Mouse (Mus musculus) spleen, adult 2 months (tissue): ENCODE measurements around the gene Cdca4. TPM values are rescaled to one million over a fixed set of nuclear protein-coding genes. Genes with fewer than 3 reads are reported as not detected.

Experiments
- DNase-seq, 2 experiments: peaks; one replicate each; pipeline versions ENCODE4 v3.0.0 to v3.0.0-alpha.2; 2012 to 2021; ENCODE audit warnings: low spot score in 2 of 2, low read depth in 1 of 2
- H3K27ac ChIP-seq: fragments of 200-500 bp; 2 replicates; pipeline ENCODE4 v1.5.1; 2012; ENCODE audit warnings: low read length, inconsistent platforms; ENCODE audit not compliant: insufficient read depth
- H3K27me3 ChIP-seq: fragments of 200-500 bp; 2 replicates; pipeline ENCODE4 v1.6.1; 2012; ENCODE audit warnings: mild to moderate bottlenecking, moderate library complexity, low read length, inconsistent platforms; ENCODE audit not compliant: control insufficient read depth, insufficient read depth
- H3K36me3 ChIP-seq: fragments of 200-500 bp; 2 replicates; pipeline ENCODE4 v1.6.1; 2012; ENCODE audit warnings: mild to moderate bottlenecking, low read length, inconsistent platforms; ENCODE audit not compliant: control insufficient read depth, insufficient read depth
- H3K4me1 ChIP-seq: fragments of 200-500 bp; 2 replicates; pipeline ENCODE4 v1.6.1; 2011; ENCODE audit warnings: inconsistent platforms; ENCODE audit not compliant: control insufficient read depth, insufficient read depth, insufficient read length
- H3K4me3 ChIP-seq: fragments of 200-500 bp; 2 replicates; pipeline ENCODE4 v1.5.1; 2011; ENCODE audit warnings: mild to moderate bottlenecking, inconsistent platforms; ENCODE audit not compliant: insufficient read depth, insufficient read length; ENCODE audit errors: extremely low read depth
- CTCF ChIP-seq: fragments of 200-500 bp; IDR thresholded peaks from 2 replicates; pipeline ENCODE4 v1.5.1; 2011; ENCODE audit warnings: mild to moderate bottlenecking, inconsistent platforms; ENCODE audit not compliant: insufficient read depth, insufficient read length, insufficient replicate concordance; ENCODE audit errors: extremely low read depth
- POLR2A ChIP-seq: fragments of 200-500 bp; IDR thresholded peaks from 2 replicates; pipeline ENCODE4 v1.6.1; 2011; ENCODE audit warnings: low read depth, low read length, inconsistent platforms
- WGBS: fragments of 180-500 bp; shearing (Covaris S2); methylation state at CpG from one replicate; pipeline ENCODE4 v1.1.7; 2018; 5-methylcytosine and 5-hydroxymethylcytosine counted together
- polyA plus RNA-seq: library from polyadenylated mRNA; depleted of rRNA; stranded (reverse); fragments of >200 nt; gene quantifications from 2 replicates; pipeline ENCODE4 v1.2.3, GENCODE M21; 2012

Gene Cdca4
- polyA plus RNA-seq, 1 experiment, result 30.4 TPM

DNA sequence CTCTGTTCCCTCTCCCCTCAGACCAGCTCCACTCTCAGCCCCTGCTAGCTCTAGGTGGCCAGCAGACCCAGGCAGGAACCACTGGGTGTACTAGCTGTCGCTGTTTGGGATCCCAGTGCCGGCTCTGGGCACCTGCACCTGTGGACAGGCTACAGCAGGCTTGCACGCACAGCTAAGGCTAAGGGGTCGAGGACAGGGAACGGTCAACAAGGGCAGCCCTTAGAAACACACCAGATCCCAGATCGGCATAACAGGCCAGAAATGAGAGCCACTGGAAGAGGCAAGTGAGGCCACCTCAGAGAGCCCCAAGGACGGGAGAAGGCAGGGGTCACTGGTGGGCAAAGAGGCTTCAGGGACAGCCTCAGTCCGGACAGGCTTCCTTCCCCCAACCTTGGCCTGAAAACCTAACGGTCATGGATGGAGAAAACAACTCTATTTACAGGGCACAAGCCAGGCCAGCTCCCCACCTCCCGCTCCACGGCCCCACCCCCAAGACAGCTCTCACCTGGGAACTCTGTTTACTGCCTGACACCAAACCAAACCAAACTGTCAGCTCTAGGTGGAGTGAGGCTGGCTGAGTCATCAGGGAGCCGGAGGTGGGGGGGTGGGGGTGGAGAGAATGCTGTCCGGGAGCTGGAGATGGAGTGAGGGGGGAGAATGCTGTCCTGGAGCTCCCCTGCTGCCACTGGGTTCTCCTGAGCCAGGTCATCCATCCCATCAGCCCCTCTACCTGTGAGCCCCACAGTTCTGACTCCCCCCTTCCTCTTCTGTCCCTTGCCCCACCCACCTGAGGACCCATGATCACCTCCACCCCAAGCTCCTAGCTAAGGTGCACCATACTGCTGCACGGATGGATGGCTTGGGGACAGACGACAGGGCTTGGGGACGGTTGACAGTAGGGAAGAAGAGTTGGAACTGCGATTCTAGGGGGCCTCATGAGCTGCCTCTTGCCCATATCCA, 32.4 kb downstream of the Cdca4 start:
- Histone ChIP-seq H3K4me3 (no peak overlapping the region), H3K36me3 (no peaks in the 10 kb centered on the region), H3K27me3 (0 out of 2 replicates have a peak, but pooled peaks cover under 1% of the 10 kb centered on the region), H3K27ac (no peak overlapping the region), H3K4me1 (peaks cover 4% of the 10 kb centered on the region)
- DNase-seq, result no peak
- WGBS, result 81% methylated on average over 17 of the region's 17 CpGs
- TF ChIP-seq CTCF, result no peak
- no peak for TF ChIP-seq POLR2A

DNA sequence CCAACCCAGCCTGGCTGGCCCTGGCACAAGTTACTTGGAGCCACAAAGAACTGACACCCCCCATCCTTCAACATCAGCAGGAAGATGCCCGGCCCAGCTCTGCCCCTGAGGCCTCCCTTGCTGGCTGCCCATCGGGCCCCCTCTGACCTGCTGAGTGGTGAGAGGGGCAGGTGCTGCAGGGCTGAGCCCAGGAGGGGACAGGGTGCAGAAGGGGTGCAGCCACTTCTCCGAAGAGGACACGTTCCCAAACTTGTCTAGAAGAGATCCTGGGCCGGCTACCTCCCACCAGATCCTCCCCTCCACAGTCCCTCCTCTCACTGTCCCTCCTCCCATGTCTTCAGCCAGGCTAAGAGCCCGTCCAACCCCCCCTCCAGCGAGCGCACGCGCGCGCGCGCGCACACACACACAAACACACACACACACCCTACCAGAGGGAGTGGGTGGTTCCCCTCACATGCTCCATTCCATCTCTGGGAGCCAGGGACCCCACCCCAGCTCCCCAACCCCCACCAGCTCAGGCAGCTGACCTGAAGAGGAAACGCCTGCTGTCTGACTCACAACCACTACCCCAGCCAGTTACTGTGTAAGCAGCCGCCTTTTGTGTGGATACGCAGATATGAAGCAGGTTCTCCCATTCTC, 33.6 kb downstream of the Cdca4 start:
- Histone ChIP-seq H3K27me3 (no peaks in the 10 kb centered on the region), H3K4me3 (no peak overlapping the region), H3K4me1 (peaks cover 3% of the 10 kb centered on the region; the same call in 1 of the 2 replicates), H3K27ac (no peak overlapping the region), H3K36me3 (no peaks in the 10 kb centered on the region)
- DNase-seq, result no peak
- TF ChIP-seq POLR2A (no peak), CTCF (no peak)
- WGBS, result 17% methylated on average over 18 of the region's 18 CpGs

DNA sequence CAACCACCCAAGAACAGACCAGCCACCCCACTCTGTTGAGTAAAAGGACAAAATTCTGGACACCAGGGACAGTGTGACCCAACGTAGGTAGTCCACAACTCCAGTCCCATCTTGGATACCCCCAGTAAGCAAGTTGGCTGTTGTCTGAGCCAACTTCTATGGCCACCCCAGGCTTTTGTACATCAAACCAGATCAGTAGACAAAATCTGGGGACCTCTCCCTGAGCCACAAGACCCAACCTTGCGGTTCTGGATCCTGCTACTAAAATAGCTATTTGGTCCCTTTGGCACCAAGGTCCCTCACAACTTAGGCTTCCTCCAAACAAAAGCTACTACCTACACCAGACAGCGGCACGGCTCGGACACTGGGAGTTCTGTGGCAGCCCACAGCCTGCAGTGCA, 34.2 kb downstream of the Cdca4 start:
- Histone ChIP-seq H3K4me3 (no peak overlapping the region), H3K27me3 (no peaks in the 10 kb centered on the region), H3K36me3 (no peaks in the 10 kb centered on the region), H3K27ac (no peak overlapping the region), H3K4me1 (peaks cover 3% of the 10 kb centered on the region; the same call in 1 of the 2 replicates)
- DNase-seq, result no peak
- 89% methylated on average over 5 of the region's 5 CpGs for WGBS
- no peak for TF ChIP-seq CTCF
- TF ChIP-seq POLR2A, result no peak

DNA sequence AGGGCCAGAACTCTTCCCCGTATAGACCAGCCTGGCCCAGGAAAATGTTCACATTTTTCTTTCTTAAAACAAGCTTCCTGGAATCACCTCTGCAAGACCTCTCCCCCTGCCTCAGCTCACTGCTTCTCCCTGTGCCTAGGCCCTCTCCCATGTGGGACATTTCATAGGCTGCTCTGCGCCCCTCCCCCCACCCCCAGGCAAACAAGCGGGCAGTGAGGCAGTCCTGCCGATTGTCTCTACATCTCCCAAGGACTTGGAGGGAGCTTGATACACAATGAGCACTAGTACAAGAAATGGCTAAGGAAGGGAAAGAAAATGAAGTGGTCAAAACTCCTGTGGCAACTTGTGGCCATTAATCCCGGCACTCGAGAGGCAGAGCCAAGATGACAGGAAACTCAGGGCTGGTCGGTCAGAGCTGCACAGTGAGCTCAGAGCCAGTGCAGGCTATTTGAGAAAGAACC, 34.8 kb downstream of the Cdca4 start:
- TF ChIP-seq POLR2A, result no peak
- TF ChIP-seq CTCF, result no peak
- H3K27me3 ChIP-seq, result no peaks in the 10 kb centered on the region
- no peak overlapping the region for H3K4me3 ChIP-seq
- H3K27ac ChIP-seq, result no peak overlapping the region
- DNase-seq, result no peak
- no peaks in the 10 kb centered on the region for H3K36me3 ChIP-seq
- H3K4me1 ChIP-seq, result peaks cover 3% of the 10 kb centered on the region; the same call in 1 of the 2 replicates
- 79% methylated on average over 7 of the region's 7 CpGs for WGBS

- Histone ChIP-seq H3K27ac (no peak overlapping the region), H3K36me3 (no peaks in the 10 kb centered on the region)
Measured at GRCm38 (mm10) chr12:112793601-112794355, 35.4 kb downstream of the Cdca4 start.

GRCm38 (mm10) chr12:112791026-112791425, 38.2 kb downstream of the Cdca4 start:
- no peaks in the 10 kb centered on the region for H3K4me1 ChIP-seq
- H3K36me3 ChIP-seq, result no peaks in the 10 kb centered on the region
- H3K27me3 ChIP-seq, result no peaks in the 10 kb centered on the region
- no peak for TF ChIP-seq CTCF
- TF ChIP-seq POLR2A, result no peak
- H3K27ac ChIP-seq, result no peak overlapping the region
- 79% methylated on average over 8 of the region's 8 CpGs for WGBS
- no peak overlapping the region for H3K4me3 ChIP-seq
- DNase-seq, result no peak

More at GRCm38 (mm10) chr12:112793601-112794355, 35.4 kb downstream of the Cdca4 start:
- no peak overlapping the region for H3K4me3 ChIP-seq
- H3K27me3 ChIP-seq, result no peaks in the 10 kb centered on the region
- no peak for TF ChIP-seq POLR2A
- TF ChIP-seq CTCF, result no peak
- H3K4me1 ChIP-seq, result peaks cover 3% of the 10 kb centered on the region; the same call in 1 of the 2 replicates
- no peak for DNase-seq
- WGBS, result 82% methylated on average over 13 of the region's 13 CpGs
